Mouse (Mus musculus) heart, postnatal 36 days (tissue): ENCODE results near the gene Odf4. TPM values are rescaled to one million over a fixed set of nuclear protein-coding genes. Genes with fewer than 3 reads are reported as not detected.

Experiments used
- DNase-seq, 2 experiments: peaks; one replicate each; pipeline ENCODE4 v3.0.0; 2021 to 2022
- intact Hi-C: fragments of 180-260 bp; cut with DNase I; formaldehyde crosslinking; loops from one replicate; pipeline ENCODE4 v1.15.1; 2025
- total RNA-seq, 2 experiments: library from RNA; stranded (reverse); gene quantifications; 2 replicates each; pipeline ENCODE4 v1.2.3; 2021

Gene Odf4
- total RNA-seq, 2 experiments from 2014 or later = not detected

GRCm38 (mm10) chr11:68904375-68905137 lies 22.3 kb downstream of the Odf4 start:
- intact Hi-C loops = loop anchor here (1.0 to 5.0 kb wide), 3 partner anchors 78 to 223 kb away; partner anchors contain the start of gene Aloxe3
- peak; percentile 79 to 82 for DNase-seq

- intact Hi-C loops = loop anchor here (1.0 to 5.0 kb wide), 3 partner anchors 79 to 224 kb away; partner anchors contain the start of gene Aloxe3
- no peak for DNase-seq
These were observed 23.1 kb downstream of the Odf4 start for GRCm38 (mm10) chr11:68903775-68904174.

DNA sequence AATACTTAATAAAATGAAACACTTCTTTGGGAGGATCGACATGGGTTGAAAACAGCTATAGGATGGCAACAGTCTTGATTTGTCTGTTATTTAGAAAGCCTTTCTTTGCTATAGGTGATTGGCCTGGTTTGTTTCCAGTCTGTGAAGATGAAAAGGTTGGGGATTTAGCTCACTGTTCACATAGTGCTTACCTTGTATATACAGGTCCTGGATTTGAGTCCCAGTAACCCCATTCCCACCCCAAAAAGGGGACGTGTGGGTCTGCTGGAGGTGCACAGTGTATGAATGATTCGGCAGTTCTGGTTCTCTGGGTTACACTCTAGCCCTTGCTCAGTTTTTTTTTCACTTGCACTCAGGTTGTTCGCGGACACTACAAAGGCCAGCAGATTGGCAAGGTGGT lies 24.1 kb downstream of the Odf4 start:
- intact Hi-C loops = loop anchor here (5.0 kb wide), 1 partner anchor 224 kb away; the partner anchor contains the start of gene Aloxe3
- DNase-seq = no peak

DNA sequence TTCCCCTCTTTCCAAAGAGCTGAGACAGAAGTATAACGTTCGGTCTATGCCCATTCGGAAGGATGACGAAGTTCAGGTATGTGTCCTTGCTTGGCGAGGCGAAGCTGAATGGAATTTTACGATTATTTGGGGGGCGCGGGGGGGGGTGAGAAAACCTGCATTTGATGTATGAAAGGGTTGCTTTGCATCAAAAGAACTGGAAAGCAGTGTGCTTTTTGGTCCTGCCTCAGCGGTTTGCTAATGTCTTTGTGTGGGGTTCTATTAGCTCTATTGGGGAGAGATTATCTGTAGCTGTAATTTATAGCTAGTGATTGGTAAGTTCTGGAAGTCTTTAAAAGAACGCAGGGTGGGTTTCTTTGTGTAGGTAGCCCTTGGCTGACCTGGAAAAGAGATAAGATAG lies 24.5 kb downstream of the Odf4 start:
- intact Hi-C loops = loop anchor here (5.0 kb wide), 1 partner anchor 225 kb away; the partner anchor contains the start of gene Aloxe3
- no peak for DNase-seq

DNA sequence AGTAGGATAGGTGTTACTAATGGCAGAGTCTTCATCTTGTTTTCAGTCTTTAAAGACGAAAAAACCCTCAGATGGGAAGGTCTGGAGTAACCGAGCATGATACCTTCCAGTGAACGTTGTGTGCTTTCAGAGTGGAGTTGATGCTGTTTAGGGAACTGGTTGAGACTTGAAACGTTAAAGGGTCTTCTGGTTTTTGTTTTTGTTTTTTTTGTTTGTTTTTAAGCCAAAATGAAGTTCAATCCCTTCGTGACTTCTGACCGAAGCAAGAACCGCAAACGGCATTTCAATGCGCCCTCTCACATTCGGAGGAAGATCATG lies 24.9 kb downstream of the Odf4 start:
- no peak for DNase-seq
- intact Hi-C loops = loop anchor here (5.0 kb wide), 1 partner anchor 225 kb away; the partner anchor contains the start of gene Aloxe3

DNA sequence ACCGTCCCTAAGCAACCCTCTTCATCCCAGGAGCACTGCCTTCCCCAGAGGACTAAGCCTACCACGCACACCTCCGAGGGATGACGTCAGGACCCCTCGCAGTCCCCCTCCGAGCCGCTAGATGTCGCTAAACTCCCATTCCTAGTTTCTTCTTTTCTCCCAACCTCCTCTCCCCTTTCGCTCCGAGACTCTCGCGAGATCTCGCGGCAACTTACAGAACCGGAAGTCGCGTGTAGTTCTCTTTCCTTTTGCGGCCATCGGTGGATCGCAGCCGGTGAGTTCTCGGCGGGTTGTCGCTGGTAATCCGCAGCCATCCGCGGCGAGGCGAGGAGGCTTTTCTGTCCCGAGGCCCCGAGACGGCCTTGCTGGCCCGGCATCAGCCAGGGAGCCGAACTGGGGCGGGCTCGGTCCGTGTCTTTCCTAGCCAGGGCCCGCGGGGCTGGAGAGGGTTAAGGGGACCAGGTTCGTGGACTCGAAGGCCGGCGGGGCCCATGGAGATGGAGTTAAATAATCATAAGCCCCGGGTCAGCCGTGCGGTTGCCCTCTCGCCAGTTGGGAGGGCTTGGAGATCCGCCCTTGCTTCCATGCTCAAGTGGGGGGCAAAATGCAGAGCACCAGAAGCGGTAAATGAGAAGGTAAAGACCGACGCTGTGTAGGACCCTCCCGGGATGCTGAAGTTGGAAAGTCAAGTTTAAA lies 25.4 kb downstream of the Odf4 start, which contains the start of gene Rpl26:
Gene Rpl26 (plus strand): TSS at position 233 of the 696 bp plus-strand sequence.
- DNase-seq = peak; percentile 98 to 99
- intact Hi-C loops = loop anchor here (5.0 kb wide), 1 partner anchor 226 kb away; the partner anchor contains the start of gene Aloxe3

DNA sequence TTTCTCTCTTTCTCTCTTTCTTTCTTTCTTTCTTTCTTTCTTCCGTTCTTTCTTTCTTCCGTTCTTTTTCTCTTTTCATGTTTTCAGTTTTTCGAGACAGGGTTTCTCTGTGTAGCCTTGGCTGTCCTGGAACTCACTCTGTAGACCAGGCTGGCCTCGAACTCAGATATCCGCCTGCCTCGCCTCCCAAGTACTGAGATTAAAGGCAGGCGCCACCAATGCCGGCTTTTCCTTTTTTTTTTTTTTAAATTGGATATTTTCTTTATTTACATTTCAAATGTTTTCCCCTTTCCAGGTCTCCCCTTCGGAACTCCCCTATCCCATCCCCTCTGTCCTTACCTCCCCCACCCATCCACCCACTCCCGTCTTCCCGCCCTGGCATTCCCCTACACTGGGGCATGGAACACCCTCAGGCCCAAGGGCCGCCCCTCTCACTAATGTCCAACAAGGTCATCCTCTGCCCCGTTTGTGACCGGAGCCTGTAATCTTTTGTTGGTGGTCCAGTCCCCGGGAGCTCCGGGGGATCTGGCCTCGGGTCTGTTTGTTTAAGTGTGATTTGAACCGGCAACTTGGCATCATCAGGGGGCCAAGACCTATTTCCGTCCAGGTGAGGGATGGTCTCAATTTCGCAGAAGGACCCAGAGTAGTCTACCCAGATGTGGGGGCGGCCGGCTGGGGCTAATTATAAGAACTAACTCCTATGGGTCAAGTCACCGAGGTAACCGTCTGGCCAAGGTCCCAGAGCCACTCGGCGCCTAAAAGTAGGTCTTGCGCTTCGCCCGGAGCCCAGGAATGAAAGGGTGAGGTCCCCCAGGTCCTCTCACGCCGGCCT lies 26.1 kb downstream of the Odf4 start:
- intact Hi-C loops = loop anchor here (5.0 kb wide), 1 partner anchor 227 kb away; the partner anchor contains the start of gene Aloxe3
- DNase-seq = no peak

- DNase-seq = no peak
- intact Hi-C loops = loop anchor here (5.0 kb wide), 1 partner anchor 227 kb away; the partner anchor contains the start of gene Aloxe3
These were observed 27.1 kb downstream of the Odf4 start for GRCm38 (mm10) chr11:68899815-68900214.

DNA sequence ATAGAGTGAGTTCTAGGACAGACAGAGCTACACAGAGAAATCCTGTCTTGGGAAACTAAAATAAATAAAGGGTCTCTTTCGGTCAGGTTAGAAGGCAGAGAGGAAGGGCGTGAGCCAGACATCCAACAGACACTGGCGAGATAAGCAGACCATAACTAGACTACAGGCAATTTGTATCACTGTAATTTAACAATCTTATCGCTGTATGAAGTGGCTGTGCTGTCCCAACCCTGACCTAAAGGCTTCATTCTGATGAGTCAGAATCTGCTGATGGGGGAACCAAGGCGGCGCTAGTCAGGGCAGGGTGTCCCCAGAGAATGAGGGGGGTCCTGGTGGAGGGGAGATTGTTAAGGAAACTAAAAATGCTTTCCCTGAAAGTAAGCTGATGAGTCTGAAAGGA lies 28.1 kb downstream of the Odf4 start:
- DNase-seq = no peak
- intact Hi-C loops = no loop called here

- DNase-seq = no peak
- intact Hi-C loops = no loop called here
These were observed 29.0 kb downstream of the Odf4 start for GRCm38 (mm10) chr11:68897838-68898237.

- intact Hi-C loops = no loop called here
- DNase-seq = no peak
These were observed 29.8 kb downstream of the Odf4 start for GRCm38 (mm10) chr11:68897120-68897519.

- DNase-seq = no peak
These were observed 30.6 kb downstream of the Odf4 start for GRCm38 (mm10) chr11:68896247-68896646.

DNA sequence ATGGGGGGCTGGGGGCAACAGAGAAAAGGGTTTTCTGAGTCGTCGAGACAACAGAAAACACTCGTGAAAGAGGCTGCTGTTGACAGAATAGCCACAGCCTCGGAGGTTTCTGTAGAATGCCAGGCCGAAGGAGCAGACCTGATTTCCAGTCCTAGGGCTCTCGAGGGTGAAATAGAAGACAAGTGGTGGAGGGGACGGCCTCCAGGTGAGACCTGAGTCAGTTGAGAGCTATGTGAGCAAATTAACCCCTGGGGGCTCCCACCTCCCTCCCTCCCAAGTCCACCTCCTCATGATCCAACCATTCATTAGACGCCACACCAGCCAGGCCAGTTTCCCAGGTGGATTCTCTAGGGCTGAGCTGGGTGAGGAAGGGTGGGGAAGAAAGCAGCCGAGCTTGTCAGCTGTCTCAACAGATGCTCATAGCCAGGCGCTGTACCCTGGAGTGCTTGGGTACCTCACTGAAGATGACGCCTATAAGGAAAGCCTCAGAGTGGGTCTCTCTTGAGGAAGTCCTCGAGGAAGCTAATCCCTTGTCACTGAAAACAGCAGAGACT lies 32.9 kb downstream of the Odf4 start:
- intact Hi-C loops = no loop called here

More at GRCm38 (mm10) chr11:68896247-68896646, 30.6 kb downstream of the Odf4 start:
- intact Hi-C loops = no loop called here

DNA sequence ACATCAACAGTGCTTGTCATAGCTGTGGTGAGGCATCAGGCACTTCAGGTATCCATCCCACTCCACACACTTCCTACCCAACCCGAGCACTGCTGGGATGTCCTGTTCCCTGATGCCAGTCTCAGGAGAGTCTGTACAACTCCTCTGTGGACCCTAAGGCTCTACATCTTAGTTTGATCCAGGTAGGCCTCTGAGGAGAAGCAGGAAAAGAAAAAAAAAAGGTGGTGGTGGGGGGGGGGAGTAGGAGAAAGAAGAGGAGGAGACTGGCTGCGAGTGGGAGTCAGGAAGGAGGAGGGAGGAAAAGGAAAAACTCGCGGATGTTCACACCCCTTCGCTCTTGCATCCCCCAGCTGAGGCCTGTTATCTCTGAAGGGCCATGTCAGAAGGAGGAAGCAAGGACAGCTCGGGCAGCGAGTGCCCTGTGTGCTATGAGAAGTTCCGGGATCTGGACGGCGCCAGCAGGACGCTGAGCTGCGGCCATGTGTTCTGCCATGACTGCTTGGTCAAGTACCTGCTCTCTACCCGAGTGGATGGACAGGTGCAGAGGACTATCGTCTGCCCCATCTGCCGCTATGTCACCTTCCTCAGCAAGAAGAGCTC lies 34.5 kb downstream of the Odf4 start:
- intact Hi-C loops = no loop called here
- no peak for DNase-seq

More for the DNA sequence above, 32.9 kb downstream of the Odf4 start:
- DNase-seq = no peak

GRCm38 (mm10) chr11:68891823-68892222 lies 35.1 kb downstream of the Odf4 start:
- intact Hi-C loops = no loop called here
- DNase-seq = no peak

GRCm38 (mm10) chr11:68890625-68891024 lies 36.3 kb downstream of the Odf4 start:
- no peak for DNase-seq
- intact Hi-C loops = no loop called here

GRCm38 (mm10) chr11:68888653-68889052 lies 38.2 kb downstream of the Odf4 start:
- DNase-seq = no peak
- intact Hi-C loops = no loop called here

GRCm38 (mm10) chr11:68888253-68888652 lies 38.6 kb downstream of the Odf4 start, which contains the start of gene Rnf222:
Gene Rnf222 (plus strand): TSS chr11:68888553.
- intact Hi-C loops = no loop called here
- DNase-seq = no peak

DNA sequence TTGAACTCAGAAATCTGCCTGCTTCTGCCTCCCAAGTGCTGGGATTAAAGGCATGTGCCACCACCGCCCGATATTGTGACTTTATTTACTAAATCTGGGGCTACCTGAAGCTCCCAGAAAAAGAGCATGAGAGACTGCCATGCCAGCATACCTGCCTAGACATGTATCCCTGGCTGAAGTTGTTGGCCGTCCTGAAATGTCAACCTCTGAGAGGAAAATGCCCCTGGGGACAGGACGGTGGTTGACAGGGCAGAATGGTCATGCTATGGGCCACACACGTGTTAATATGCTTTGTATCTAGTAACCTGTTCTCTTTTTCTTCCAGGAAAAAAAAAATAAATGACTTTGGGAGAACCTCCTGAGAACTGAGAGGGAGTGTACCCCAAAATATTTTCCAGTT lies 40.8 kb downstream of the Odf4 start:
- DNase-seq = no peak
- intact Hi-C loops = no loop called here

DNA sequence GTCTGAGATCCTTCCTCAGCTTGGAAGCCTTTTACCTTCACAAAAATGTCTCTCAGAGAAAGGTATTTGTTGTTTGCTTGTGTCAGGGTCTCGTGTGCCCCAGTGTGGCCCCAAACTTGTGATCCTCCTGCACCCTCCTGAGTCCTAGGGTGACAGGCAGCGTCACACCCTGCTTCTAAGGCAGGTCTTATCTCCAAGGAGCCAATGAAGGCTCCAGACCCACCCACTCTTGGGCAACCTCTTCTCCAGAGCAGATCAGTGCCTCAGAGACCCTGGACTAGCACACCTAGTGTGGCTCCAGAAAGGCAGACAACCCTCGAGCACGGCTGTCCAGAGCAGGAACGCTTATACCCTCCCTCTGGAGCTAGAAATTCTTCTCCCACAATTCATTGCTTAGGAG lies 42.5 kb downstream of the Odf4 start:
- DNase-seq = no peak
- intact Hi-C loops = no loop called here
